Mouse (Mus musculus) kidney, adult 2 months (tissue): ENCODE results near the gene Nes. TPM values are rescaled to one million over a fixed set of nuclear protein-coding genes. Genes with fewer than 3 reads are reported as not detected.

Experiments used
- DNase-seq: peaks from one replicate; pipeline ENCODE4 v3.0.0; 2021
- H3K27ac ChIP-seq: fragments of 200-500 bp; 2 replicates; pipeline ENCODE4 v1.5.1; 2012; ENCODE audit warnings: low read depth, low read length, control low read depth, inconsistent platforms; ENCODE audit not compliant: insufficient read depth
- H3K27me3 ChIP-seq: fragments of 200-500 bp; replicated peaks from 2 replicates; pipeline ENCODE4 v1.6.1; 2012; ENCODE audit warnings: mild to moderate bottlenecking, moderate library complexity, low read length, inconsistent platforms; ENCODE audit not compliant: control insufficient read depth, insufficient read depth
- H3K36me3 ChIP-seq: fragments of 200-500 bp; 2 replicates; pipeline ENCODE4 v1.6.1; 2012; ENCODE audit warnings: mild to moderate bottlenecking, moderate library complexity, low read length, inconsistent platforms; ENCODE audit not compliant: control insufficient read depth, insufficient read depth
- H3K4me1 ChIP-seq: fragments of 200-500 bp; 2 replicates; pipeline ENCODE4 v1.6.1; 2011; ENCODE audit warnings: low read length; ENCODE audit not compliant: control insufficient read depth, insufficient read depth
- H3K4me3 ChIP-seq: fragments of 200-500 bp; 2 replicates; pipeline ENCODE4 v1.5.1; 2011; ENCODE audit warnings: mild to moderate bottlenecking, low read depth, low read length, control low read depth; ENCODE audit not compliant: insufficient read depth
- CTCF ChIP-seq: fragments of 200-500 bp; conservative IDR thresholded peaks from 2 replicates; pipeline ENCODE4 v1.5.1; 2011; ENCODE audit warnings: low read depth, mild to moderate bottlenecking, control low read depth, low read length, moderate library complexity, mixed read lengths; ENCODE audit not compliant: insufficient read depth, insufficient read length
- POLR2A ChIP-seq: fragments of 200-500 bp; IDR thresholded peaks from one replicate; pipeline ENCODE4 v1.6.1; 2011; ENCODE audit warnings: low read depth, low read length, control low read depth
- WGBS: fragments of 180-500 bp; shearing (Covaris S2); methylation state at CpG from one replicate; pipeline ENCODE4 v1.1.7; 2018; 5-methylcytosine and 5-hydroxymethylcytosine counted together
- polyA plus RNA-seq: library from polyadenylated mRNA; depleted of rRNA; stranded (reverse); fragments of >200 nt; gene quantifications from 2 replicates; pipeline ENCODE4 v1.2.3, GENCODE M21; 2012

The Nes gene
- polyA plus RNA-seq, 1 experiment = 7.5 TPM

GRCm38 (mm10) chr3:87935201-87935600 lies 35.7 kb upstream of the Nes start:
- WGBS = 43% methylated on average over 4 of the region's 4 CpGs
- TF ChIP-seq POLR2A = no peak
- no peak for TF ChIP-seq CTCF
- Histone ChIP-seq H3K27ac (peak overlapping the region; percentile 42; the same call in 1 of the 2 replicates), H3K27me3 (no peaks in the 10 kb centered on the region), H3K4me3 (no peak overlapping the region), H3K36me3 (peaks cover 2% of the 10 kb centered on the region), H3K4me1 (peaks cover 8% of the 10 kb centered on the region)
- DNase-seq = peak; percentile 78

- TF ChIP-seq POLR2A (no peak), CTCF (peak; percentile 89)
- H3K36me3 ChIP-seq = peaks cover 2% of the 10 kb centered on the region
- H3K27me3 ChIP-seq = no peaks in the 10 kb centered on the region
- peak; percentile 82 for DNase-seq
- 99% methylated on average over 2 of the region's 2 CpGs for WGBS
- no peak overlapping the region for H3K4me3 ChIP-seq
- H3K4me1 ChIP-seq = peaks cover 8% of the 10 kb centered on the region
- peak overlapping the region; percentile 42; the same call in 1 of the 2 replicates for H3K27ac ChIP-seq
Measured at GRCm38 (mm10) chr3:87935776-87936175, 35.1 kb upstream of the Nes start.

DNA sequence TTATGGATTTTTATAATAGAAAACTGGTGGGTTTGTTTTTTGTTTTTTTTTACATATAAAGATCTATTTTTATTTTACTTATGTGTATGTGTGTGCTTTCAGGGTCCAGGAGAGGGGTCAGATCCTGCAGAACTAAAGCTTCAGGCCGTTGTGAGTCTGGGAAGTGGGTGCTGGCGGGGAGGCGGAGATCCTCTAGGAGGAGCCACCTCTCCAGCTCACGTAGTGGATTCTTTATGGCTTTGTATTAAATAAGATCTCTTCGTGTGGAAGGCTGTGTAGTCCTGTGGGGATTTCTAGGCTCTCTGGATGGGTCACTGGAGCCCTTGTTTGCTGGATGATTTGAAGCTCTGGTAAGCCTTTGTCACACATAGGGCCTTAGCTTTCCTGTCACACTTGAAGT lies 30.3 kb upstream of the Nes start:
- no peak overlapping the region for H3K4me3 ChIP-seq
- no peak for TF ChIP-seq CTCF
- H3K27me3 ChIP-seq = no peaks in the 10 kb centered on the region
- no peak overlapping the region for H3K27ac ChIP-seq
- no peaks in the 10 kb centered on the region; the same call in none of the 2 replicates for H3K36me3 ChIP-seq
- no peak for DNase-seq
- WGBS = 64% methylated on average over 5 of the region's 5 CpGs
- H3K4me1 ChIP-seq = no peaks in the 10 kb centered on the region; the same call in 1 of the 2 replicates

GRCm38 (mm10) chr3:87942471-87942870 lies 28.4 kb upstream of the Nes start:
- Histone ChIP-seq H3K4me1 (no peaks in the 10 kb centered on the region), H3K27me3 (no peaks in the 10 kb centered on the region), H3K4me3 (no peak overlapping the region), H3K27ac (no peak overlapping the region), H3K36me3 (no peaks in the 10 kb centered on the region; the same call in none of the 2 replicates)
- no peak for DNase-seq
- TF ChIP-seq POLR2A (no peak), CTCF (no peak)
- WGBS = 95% methylated on average over 2 of the region's 2 CpGs

GRCm38 (mm10) chr3:87943586-87943985 lies 27.3 kb upstream of the Nes start:
- Histone ChIP-seq H3K4me1 (no peaks in the 10 kb centered on the region), H3K4me3 (no peak overlapping the region), H3K36me3 (no peaks in the 10 kb centered on the region; the same call in none of the 2 replicates), H3K27ac (no peak overlapping the region), H3K27me3 (peaks cover 2% of the 10 kb centered on the region; the same call in 1 of the 2 replicates)
- TF ChIP-seq CTCF (no peak), POLR2A (no peak)
- WGBS = 66% methylated on average over 7 of the region's 7 CpGs
- DNase-seq = no peak

DNA sequence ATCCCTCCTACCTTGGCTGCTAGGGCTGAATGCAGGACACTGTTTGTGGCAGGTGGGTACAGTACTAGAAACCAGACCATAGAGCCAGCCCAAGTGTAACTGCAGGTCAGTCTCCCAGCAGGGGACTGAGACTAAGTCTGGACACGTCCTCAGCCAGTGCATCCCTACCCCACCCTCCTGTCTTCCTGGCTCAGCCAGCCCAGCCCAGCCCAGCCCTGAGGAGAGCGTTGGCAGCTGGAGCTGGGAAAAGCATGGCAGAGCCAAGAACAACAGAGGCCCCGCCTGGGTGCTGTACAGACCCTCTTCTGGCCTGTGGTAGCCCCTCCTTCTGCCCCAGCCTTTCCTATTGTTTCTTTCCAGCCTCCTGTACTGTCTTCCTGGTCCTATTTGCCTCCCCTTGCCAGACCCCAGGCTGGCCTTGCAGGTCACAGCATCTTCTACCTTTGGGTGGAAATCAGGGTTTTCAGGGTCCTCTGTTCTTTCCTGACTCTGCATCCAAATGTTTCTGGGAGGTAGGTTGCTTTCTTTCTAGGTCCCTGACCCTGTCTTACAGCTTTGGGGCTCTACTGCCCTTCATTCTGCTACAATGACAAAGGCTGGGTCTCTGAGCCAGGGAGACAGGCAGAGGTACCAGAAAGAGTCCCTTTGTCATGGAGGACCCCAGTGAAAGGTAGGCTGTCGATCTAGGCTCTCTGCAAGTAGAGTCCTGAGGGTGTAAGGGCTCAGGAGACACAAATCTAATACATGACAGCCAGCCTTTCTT lies 25.9 kb upstream of the Nes start:
- H3K4me3 ChIP-seq = no peak overlapping the region
- DNase-seq = no peak
- H3K36me3 ChIP-seq = no peaks in the 10 kb centered on the region
- 23% methylated on average over 4 of the region's 4 CpGs for WGBS
- peaks cover 2% of the 10 kb centered on the region; the same call in 1 of the 2 replicates for H3K27me3 ChIP-seq
- H3K4me1 ChIP-seq = no peaks in the 10 kb centered on the region
- TF ChIP-seq POLR2A (no peak), CTCF (no peak)
- H3K27ac ChIP-seq = no peak overlapping the region

GRCm38 (mm10) chr3:87945781-87946540 lies 24.9 kb upstream of the Nes start:
- Histone ChIP-seq H3K27me3 (peaks cover 2% of the 10 kb centered on the region; the same call in 1 of the 2 replicates), H3K36me3 (no peaks in the 10 kb centered on the region), H3K4me1 (no peaks in the 10 kb centered on the region), H3K4me3 (no peak overlapping the region), H3K27ac (no peak overlapping the region)
- DNase-seq = no peak
- TF ChIP-seq CTCF (no peak), POLR2A (no peak)
- 57% methylated on average over 12 of the region's 12 CpGs for WGBS
